Mouse (Mus musculus): ENCODE results near the gene Tas2r144.

Gene Tas2r144

DNA sequence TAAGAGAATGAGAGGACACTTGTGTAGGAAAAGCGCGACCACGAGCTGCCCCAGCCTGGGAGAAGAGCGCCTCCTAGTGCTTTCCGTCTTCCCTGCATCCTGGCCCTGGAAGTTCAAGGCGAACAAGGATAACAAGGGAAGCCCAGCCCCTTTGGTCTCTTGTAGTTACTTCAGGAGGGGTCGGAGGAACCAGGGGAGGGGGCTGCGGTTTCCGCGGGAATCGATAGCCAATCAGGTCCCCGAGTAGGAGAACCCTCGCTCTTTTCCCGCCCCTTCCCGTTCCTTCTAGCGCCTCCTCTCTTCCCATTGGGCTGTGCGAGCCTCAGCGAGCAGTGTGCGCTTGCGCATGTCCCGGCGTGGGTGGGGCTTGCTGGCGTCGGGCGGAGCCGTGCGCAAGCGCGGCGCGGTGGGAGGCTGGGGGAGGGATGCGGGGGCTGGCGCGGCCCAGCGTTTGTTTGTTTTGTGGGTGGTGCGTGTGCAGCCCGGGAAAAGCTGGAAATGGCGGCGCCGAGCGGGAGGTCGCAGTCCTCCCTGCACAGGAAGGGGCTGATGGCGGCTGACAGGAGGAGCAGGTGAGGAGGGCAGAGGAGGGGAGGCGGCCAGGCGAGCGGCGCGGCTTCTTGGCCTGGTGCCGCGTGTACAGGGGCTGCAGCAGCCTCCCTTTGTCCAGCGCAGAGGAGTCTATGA is 49.6 kb downstream of the Tas2r144 start, which contains the start of gene Casp2:
Gene Casp2, plus strand, starts transcription at position 360 of the 687 bp plus-strand sequence.
- peak; percentile 94 to 98 for DNase-seq (ENCODE audit: low spot score in 2 of 2)

Data from urinary bladder, adult 18-20 months (tissue).